Mouse (Mus musculus) liver, postnatal 0 days (tissue): Measurements from ENCODE around the gene Prss54. TPM values are rescaled to one million over a fixed set of nuclear protein-coding genes. Genes with fewer than 3 reads are reported as not detected.

Experiments
- ATAC-seq: fragments of 200-750 bp; cut with Nextera tagmentation; 2 replicates; pipeline ENCODE4 v1.8.0; 2017; ENCODE audit warnings: mild to moderate bottlenecking, moderate library complexity
- DNase-seq: peaks from one replicate; pipeline ENCODE4 v3.0.0-alpha.2; 2016
- H3K27ac ChIP-seq: fragments of 300-500 bp; sonication (generic); 2 replicates; pipeline ENCODE4 v1.5.1; 2014; ENCODE audit warnings: antibody characterized with exemption, moderate library complexity, mild to moderate bottlenecking, low read depth
- H3K27me3 ChIP-seq: fragments of 300-500 bp; sonication (generic); 2 replicates; pipeline ENCODE4 v1.6.1; 2014; ENCODE audit warnings: low read length, control low read depth, mixed read lengths; ENCODE audit not compliant: insufficient read depth
- H3K36me3 ChIP-seq: fragments of 300-500 bp; sonication (generic); replicated peaks from 2 replicates; pipeline ENCODE4 v1.6.1; 2014; ENCODE audit warnings: mild to moderate bottlenecking, control low read depth, low read length, moderate library complexity, mixed read lengths; ENCODE audit not compliant: insufficient read depth
- H3K4me1 ChIP-seq: fragments of 300-500 bp; sonication (generic); 2 replicates; pipeline ENCODE4 v1.6.1; 2014; ENCODE audit warnings: antibody characterized with exemption, mild to moderate bottlenecking, control low read depth; ENCODE audit not compliant: insufficient read depth
- H3K4me2 ChIP-seq: fragments of 300-500 bp; sonication (generic); 2 replicates; pipeline ENCODE4 v1.6.1; 2014; ENCODE audit warnings: low read depth, mild to moderate bottlenecking, low read length, moderate library complexity, mixed read lengths
- H3K4me3 ChIP-seq: fragments of 300-500 bp; sonication (generic); 2 replicates; pipeline ENCODE4 v1.5.1; 2014; ENCODE audit warnings: low read depth, low read length
- H3K9ac ChIP-seq: fragments of 300-500 bp; sonication (generic); replicated peaks from 2 replicates; pipeline ENCODE4 v1.6.1; 2014; ENCODE audit warnings: mild to moderate bottlenecking, moderate library complexity
- H3K9me3 ChIP-seq: fragments of 300-500 bp; sonication (generic); 2 replicates; pipeline ENCODE4 v1.6.1; 2016; ENCODE audit warnings: mild to moderate bottlenecking, control low read depth, low read length, mixed read lengths
- CTCF ChIP-seq: sonication (generic); IDR thresholded peaks from 2 replicates; pipeline ENCODE4 v1.5.1; 2016; ENCODE audit warnings: antibody characterized with exemption, low read depth
- EP300 ChIP-seq: IDR thresholded peaks from 2 replicates; pipeline ENCODE4 v1.6.1; 2016; ENCODE audit warnings: antibody characterized with exemption, low read depth, mild to moderate bottlenecking
- WGBS: fragments of 180-500 bp; shearing (Covaris S2); extraction: QIAGEN DNeasy Blood & Tissue Kit; methylation state at CpG from one replicate; pipeline ENCODE4 v1.1.7; 2014; ENCODE audit not compliant: insufficient replicate concordance; 5-methylcytosine and 5-hydroxymethylcytosine counted together
- polyA plus RNA-seq: library from polyadenylated mRNA; unstranded; fragments of >200 nt; fragmentation: Nextera tagmentation; extraction: Ambion mirVana; gene quantifications from 2 replicates; pipeline ENCODE4 v1.2.1, GENCODE M21; 2015

Gene Prss54
- polyA plus RNA-seq, 1 experiment from 2014 or later: not detected

DNA sequence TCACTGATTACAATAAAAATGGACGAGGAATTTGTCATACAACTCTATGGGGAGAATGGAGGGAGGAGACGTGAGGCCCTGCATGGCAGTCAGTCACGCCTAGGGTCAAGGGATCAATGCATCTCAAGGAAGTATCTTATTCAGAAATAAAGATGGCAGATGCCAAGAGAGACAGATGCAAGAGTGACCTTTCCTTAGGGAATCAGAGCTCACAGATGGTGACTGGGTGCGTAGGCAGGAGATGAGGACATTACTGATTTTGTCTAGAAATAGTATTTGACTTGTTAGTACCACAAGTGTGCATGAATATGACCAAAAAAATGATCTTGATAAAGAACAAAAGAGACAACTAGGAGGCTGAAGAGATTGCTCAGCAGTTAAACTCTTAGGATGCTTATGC, 63.9 kb downstream of the Prss54 start:
- no peaks in the 10 kb centered on the region for H3K36me3 ChIP-seq
- no peak for DNase-seq

More for the DNA sequence above, 63.9 kb downstream of the Prss54 start:
- Histone ChIP-seq H3K9ac (no peak overlapping the region), H3K4me3 (no peak overlapping the region), H3K9me3 (no peaks in the 10 kb centered on the region), H3K4me2 (no peak overlapping the region), H3K27ac (no peak overlapping the region), H3K27me3 (no peaks in the 10 kb centered on the region), H3K4me1 (no peaks in the 10 kb centered on the region)
- no peak for ATAC-seq
- 67% methylated on average over 4 of the region's 4 CpGs for WGBS
- TF ChIP-seq CTCF (no peak), EP300 (no peak)

Other genes starting within 250 kb of the Prss54 start
- 0.94 and 0.97 TPM in 2 replicates for gene Zfp319, start 244.4 kb downstream of the Prss54 start, polyA plus RNA-seq
- gene Usb1, start 244.1 kb downstream of the Prss54 start, polyA plus RNA-seq: 10.9 and 12.0 TPM in 2 replicates
- 0.66 and 0.76 TPM in 2 replicates for gene Mmp15, start 224.1 kb downstream of the Prss54 start, polyA plus RNA-seq
- gene Cfap20, start 141.5 kb downstream of the Prss54 start, polyA plus RNA-seq: 30.4 and 33.1 TPM in 2 replicates
- gene Csnk2a2, start 86.3 kb downstream of the Prss54 start, polyA plus RNA-seq: 3.8 and 4.7 TPM in 2 replicates
- gene Ccdc113, start 42.3 kb downstream of the Prss54 start, polyA plus RNA-seq: not detected in 2 replicates
- gene Gins3, start 57.1 kb upstream of the Prss54 start, polyA plus RNA-seq: 3.9 and 5.1 TPM in 2 replicates
- 0.48 and 0.92 TPM in 2 replicates for gene Ndrg4, start 100.6 kb upstream of the Prss54 start, polyA plus RNA-seq
- 14.0 and 18.4 TPM in 2 replicates for gene Setd6, start 139.5 kb upstream of the Prss54 start, polyA plus RNA-seq
- 11.6 and 16.0 TPM in 2 replicates for gene Cnot1, start 231.1 kb upstream of the Prss54 start, polyA plus RNA-seq
- 281 and 290 TPM in 2 replicates for gene Sap18b, start 249.0 kb upstream of the Prss54 start, polyA plus RNA-seq